Mouse (Mus musculus) neural tube, embryonic 13.5 days (tissue): ENCODE results near the gene Ap5z1. TPM values are rescaled to one million over a fixed set of nuclear protein-coding genes. Genes with fewer than 3 reads are reported as not detected.
A peak's percentile ranks its signal among the peaks of the same experiment; 100 is the strongest.

ENCODE experiments used
- ATAC-seq: fragments of 200-750 bp; cut with Nextera tagmentation; 2 replicates; pipeline ENCODE4 v1.8.0; 2017; ENCODE audit warnings: low read depth, mild to moderate bottlenecking, moderate TSS enrichment, moderate library complexity
- H3K27ac ChIP-seq: fragments of 300-500 bp; sonication (generic); replicated peaks from 2 replicates; pipeline ENCODE4 v1.5.1; 2015; ENCODE audit warnings: moderate library complexity, mild to moderate bottlenecking, inconsistent platforms
- H3K27me3 ChIP-seq: fragments of 300-500 bp; sonication (generic); 2 replicates; pipeline ENCODE4 v1.6.1; 2015; ENCODE audit warnings: mild to moderate bottlenecking, inconsistent platforms
- H3K36me3 ChIP-seq: fragments of 300-500 bp; sonication (generic); 2 replicates; pipeline ENCODE4 v1.6.1; 2015; ENCODE audit warnings: mild to moderate bottlenecking, inconsistent platforms
- H3K4me1 ChIP-seq: fragments of 300-500 bp; sonication (generic); replicated peaks from 2 replicates; pipeline ENCODE4 v1.6.1; 2015; ENCODE audit warnings: inconsistent platforms
- H3K4me2 ChIP-seq: fragments of 300-500 bp; sonication (generic); 2 replicates; pipeline ENCODE4 v1.6.1; 2015; ENCODE audit warnings: inconsistent platforms, mild to moderate bottlenecking, moderate library complexity
- H3K4me3 ChIP-seq: fragments of 300-500 bp; sonication (generic); 2 replicates; pipeline ENCODE4 v1.5.1; 2015; ENCODE audit warnings: mild to moderate bottlenecking, inconsistent platforms
- H3K9ac ChIP-seq: fragments of 300-500 bp; sonication (generic); 2 replicates; pipeline ENCODE4 v1.6.1; 2015; ENCODE audit warnings: moderate library complexity, mild to moderate bottlenecking, inconsistent platforms
- H3K9me3 ChIP-seq: fragments of 300-500 bp; sonication (generic); 2 replicates; pipeline ENCODE4 v1.6.1; 2016; ENCODE audit warnings: inconsistent platforms
- WGBS: fragments of 180-500 bp; shearing (Covaris S2); methylation state at CpG from one replicate; pipeline ENCODE4 v1.1.7; 2015; 5-methylcytosine and 5-hydroxymethylcytosine counted together
- polyA plus RNA-seq: library from polyadenylated mRNA; unstranded; fragments of >200 nt; fragmentation: Nextera tagmentation; extraction: Ambion mirVana; gene quantifications from 2 replicates; pipeline ENCODE4 v1.2.1, GENCODE M21; 2015

The Ap5z1 gene
- polyA plus RNA-seq, 1 experiment from 2014 or later, result 14.1 TPM

DNA sequence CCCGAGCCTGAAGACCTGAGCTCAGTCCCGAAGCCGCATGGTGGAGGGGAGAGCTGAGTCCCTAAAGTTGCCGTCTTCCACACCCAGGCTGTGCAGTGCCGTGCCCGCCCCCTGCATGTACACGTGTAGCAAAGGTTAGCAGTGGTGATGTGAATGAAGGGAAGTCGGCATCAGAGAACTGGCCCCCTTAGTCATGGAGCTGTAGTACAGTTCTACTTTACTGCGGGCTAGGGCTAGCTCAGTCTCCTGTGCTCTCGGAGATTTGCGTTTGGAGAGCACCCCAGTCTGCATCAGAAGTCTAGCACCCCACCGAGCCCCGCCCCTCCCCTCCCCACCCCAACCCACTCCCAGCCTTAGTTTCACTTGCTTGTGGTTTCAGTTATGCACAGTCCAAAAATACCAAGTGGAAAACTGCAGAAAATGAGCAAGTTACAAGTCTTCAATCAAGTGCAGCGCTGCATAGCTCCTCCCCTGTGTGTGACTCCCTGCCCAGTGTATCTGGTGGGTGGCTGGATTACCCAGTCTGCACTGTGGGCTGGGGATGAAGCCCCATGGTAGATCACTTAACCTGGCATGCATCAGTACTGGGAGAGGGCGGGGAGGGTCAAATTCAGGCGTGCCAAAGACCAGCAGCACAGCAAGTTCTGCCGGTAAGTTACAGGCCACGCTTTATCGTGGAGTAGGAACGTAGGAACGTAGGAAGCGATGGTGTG, 22.3 kb upstream of the Ap5z1 start:
- H3K4me2 ChIP-seq, result peak overlapping the region; percentile 49
- H3K9me3 ChIP-seq, result no peaks in the 10 kb centered on the region
- ATAC-seq, result 0 out of 2 replicates have a peak, but pooled peaks have one; percentile 2
- H3K36me3 ChIP-seq, result peaks cover 12% of the 10 kb centered on the region
- H3K4me3 ChIP-seq, result peak overlapping the region; percentile 20; the same call in 1 of the 2 replicates
- H3K27ac ChIP-seq, result peak overlapping the region; percentile 87
- 56% methylated on average over 22 of the region's 22 CpGs for WGBS
- peaks cover 75% of the 10 kb centered on the region for H3K4me1 ChIP-seq
- no peaks in the 10 kb centered on the region for H3K27me3 ChIP-seq
- peak overlapping the region; percentile 27 for H3K9ac ChIP-seq

DNA sequence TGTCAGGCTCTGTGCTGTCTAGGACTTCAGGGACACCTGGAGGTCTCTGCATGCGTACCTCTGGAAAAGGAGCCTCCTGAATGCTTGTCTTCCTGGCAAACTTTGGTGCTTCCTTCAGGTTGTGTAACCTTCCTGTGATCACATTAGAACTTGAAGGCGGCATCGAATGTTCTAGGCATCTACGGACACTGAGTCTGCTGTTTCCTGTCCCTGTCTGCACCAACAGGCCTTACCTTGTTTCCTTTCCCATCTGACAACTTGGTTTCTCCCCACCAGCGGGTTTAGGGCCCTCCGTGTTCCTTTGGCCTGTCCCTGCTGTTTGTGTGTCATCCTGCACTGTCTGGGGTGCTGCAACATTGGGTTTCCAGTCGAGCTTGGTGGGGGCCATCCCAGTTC, 21.7 kb upstream of the Ap5z1 start:
- H3K36me3 ChIP-seq, result peaks cover 8% of the 10 kb centered on the region; the same call in 1 of the 2 replicates
- peak overlapping the region; percentile 87; the same call in 1 of the 2 replicates for H3K27ac ChIP-seq
- no peak overlapping the region for H3K4me3 ChIP-seq
- no peaks in the 10 kb centered on the region for H3K9me3 ChIP-seq
- ATAC-seq, result no peak
- peak overlapping the region; percentile 18; the same call in 1 of the 2 replicates for H3K9ac ChIP-seq
- H3K4me2 ChIP-seq, result no peak overlapping the region
- H3K27me3 ChIP-seq, result no peaks in the 10 kb centered on the region
- peaks cover 76% of the 10 kb centered on the region for H3K4me1 ChIP-seq
- WGBS, result 85% methylated on average over 7 of the region's 7 CpGs

DNA sequence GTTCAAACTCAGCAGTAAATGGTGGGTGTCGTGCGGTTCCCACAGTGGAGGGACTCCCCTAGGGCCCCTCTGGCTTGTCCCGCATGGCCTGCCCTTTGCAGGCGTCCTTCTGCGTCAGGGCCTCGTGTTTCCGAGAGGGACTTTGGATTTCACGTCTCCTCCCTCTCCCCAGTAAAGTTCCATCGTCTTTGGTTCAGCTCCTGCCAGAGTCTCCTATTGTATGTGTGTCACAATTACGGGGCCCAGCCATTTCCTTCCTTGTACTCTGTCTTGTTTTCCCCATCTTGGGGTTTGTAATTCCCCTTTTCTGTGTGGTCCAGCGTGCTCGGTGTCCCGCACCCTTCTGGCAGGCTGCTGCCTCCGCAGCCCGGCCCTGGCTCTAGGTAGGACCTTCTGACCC, 20.2 kb upstream of the Ap5z1 start:
- no peak overlapping the region for H3K4me3 ChIP-seq
- H3K9me3 ChIP-seq, result no peaks in the 10 kb centered on the region
- no peak overlapping the region; the same call in 1 of the 2 replicates for H3K27ac ChIP-seq
- peaks cover 87% of the 10 kb centered on the region for H3K4me1 ChIP-seq
- H3K4me2 ChIP-seq, result no peak overlapping the region
- H3K27me3 ChIP-seq, result no peaks in the 10 kb centered on the region
- ATAC-seq, result no peak
- 47% methylated on average over 15 of the region's 15 CpGs for whole genome bisulfite sequencing
- peaks cover 3% of the 10 kb centered on the region; the same call in 1 of the 2 replicates for H3K36me3 ChIP-seq
- 0 out of 2 replicates have a peak overlapping the region, but pooled peaks have one; percentile 41 for H3K9ac ChIP-seq

DNA sequence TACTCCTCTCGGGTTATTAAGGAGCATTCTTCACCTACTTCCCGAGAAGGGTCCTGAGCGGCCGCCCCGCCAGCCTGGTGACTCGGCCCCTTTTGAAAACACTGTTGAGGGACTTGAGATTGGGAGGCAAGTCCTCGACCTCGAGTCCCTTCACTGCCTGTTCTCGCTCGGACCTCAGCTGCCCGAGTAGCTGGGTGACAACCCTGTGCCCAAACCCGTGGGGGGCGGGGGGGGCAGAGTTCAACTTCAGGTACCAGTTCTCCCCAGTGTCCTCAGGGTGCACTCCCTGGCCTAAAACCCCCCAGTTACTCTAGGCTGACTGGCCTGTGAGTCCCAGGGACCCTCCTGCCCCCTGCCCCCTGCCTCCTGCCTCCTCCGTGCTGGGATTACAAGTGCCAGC, 19.8 kb upstream of the Ap5z1 start:
- Histone ChIP-seq H3K27ac (no peak overlapping the region; the same call in 1 of the 2 replicates), H3K27me3 (no peaks in the 10 kb centered on the region), H3K4me2 (no peak overlapping the region), H3K4me3 (no peak overlapping the region), H3K36me3 (peaks cover 2% of the 10 kb centered on the region; the same call in 1 of the 2 replicates), H3K4me1 (peaks cover 83% of the 10 kb centered on the region), H3K9ac (no peak overlapping the region), H3K9me3 (no peaks in the 10 kb centered on the region)
- 74% methylated on average over 14 of the region's 14 CpGs for WGBS
- ATAC-seq, result no peak

DNA sequence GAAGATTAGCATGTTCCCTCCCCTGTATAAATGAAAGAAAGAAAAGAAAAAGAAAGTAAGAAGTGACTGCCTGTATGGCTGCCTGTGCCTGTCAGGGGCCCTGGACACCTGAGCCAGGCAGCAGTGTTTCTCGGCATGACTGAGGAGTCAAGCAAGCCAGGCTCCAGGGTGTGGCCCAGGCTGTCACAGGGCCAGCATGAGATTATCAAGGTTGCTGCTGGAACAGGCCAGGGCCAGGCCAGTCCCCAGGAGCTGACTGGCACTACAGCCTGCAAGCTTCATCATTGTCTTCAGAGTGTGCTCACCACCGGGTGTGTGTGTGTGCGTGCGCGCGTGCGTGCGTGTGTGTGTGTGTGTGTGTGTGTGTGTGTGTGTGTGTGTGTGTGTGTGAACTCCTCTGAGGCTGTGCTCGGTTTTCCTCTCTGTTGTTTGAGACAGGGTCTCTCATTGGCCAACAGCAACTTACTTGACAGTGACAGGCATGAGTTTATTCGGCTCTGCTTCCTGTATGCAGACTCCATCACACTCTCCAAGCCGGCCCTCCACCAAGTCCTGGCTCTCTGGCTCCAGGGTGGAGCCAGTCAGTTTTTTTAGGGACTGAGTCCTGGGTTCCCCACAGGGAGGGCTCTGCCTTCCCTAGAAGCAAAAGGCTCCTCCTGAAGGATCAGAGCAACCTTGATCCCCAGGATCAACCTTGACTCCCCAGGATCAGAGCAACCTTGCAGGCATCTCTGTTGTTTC, 18.8 kb upstream of the Ap5z1 start:
- Histone ChIP-seq H3K27ac (0 out of 2 replicates have a peak overlapping the region, but pooled peaks have one; percentile 34), H3K36me3 (peaks cover 7% of the 10 kb centered on the region), H3K9ac (peak overlapping the region; percentile 31; the same call in 1 of the 2 replicates), H3K4me2 (no peak overlapping the region), H3K4me1 (peaks cover 73% of the 10 kb centered on the region), H3K9me3 (no peaks in the 10 kb centered on the region), H3K27me3 (no peaks in the 10 kb centered on the region), H3K4me3 (no peak overlapping the region)
- WGBS, result 71% methylated on average over 11 of the region's 11 CpGs
- no peak for ATAC-seq

DNA sequence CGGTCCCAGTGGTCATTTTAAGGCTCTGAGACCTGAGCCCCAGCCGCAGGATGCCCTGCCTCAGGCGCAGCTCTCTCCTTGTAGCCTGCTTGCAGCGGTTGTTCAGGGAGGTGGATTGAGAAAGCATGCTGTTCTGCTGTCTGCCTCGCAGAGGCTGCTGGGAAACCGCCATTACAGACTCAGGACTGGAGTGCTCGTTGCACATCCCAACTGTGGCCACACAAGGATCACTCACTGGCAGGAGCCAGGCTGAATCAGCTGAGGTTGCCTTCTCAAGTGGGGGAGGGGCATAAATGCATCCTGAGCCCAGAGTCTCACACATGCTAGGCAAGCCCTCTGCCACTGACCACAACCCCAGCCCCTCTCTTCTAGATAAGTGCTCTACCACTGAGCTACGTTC, 18.0 kb upstream of the Ap5z1 start:
- Histone ChIP-seq H3K27me3 (no peaks in the 10 kb centered on the region), H3K4me2 (no peak overlapping the region), H3K9me3 (no peaks in the 10 kb centered on the region), H3K9ac (peak overlapping the region; percentile 6; the same call in 1 of the 2 replicates), H3K4me1 (peaks cover 66% of the 10 kb centered on the region), H3K36me3 (peaks cover 14% of the 10 kb centered on the region), H3K27ac (peak overlapping the region; percentile 34), H3K4me3 (no peak overlapping the region)
- 51% methylated on average over 8 of the region's 8 CpGs for WGBS
- no peak for ATAC-seq

DNA sequence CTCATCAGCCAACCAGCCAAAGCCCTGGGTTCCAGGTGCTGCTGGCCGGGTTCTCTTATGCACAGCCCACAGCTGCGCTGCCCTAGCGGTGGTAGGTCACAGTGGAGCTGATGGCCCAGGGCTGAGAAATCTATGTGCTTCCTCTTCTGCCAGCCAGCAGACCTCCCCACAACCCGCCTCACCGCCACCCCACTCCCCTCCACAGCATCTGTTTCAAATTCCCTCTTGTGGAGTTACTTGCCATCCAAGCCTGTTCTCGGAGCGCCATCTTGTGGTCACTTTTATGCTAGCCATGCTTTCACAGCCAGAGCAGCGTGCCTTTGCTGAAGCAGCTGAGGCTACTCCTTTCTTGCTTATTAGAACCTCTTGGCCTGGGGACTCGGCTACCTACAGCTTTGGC, 15.7 kb upstream of the Ap5z1 start:
- Histone ChIP-seq H3K9me3 (no peaks in the 10 kb centered on the region), H3K27me3 (no peaks in the 10 kb centered on the region), H3K4me1 (peaks cover 42% of the 10 kb centered on the region), H3K36me3 (peaks cover 30% of the 10 kb centered on the region), H3K9ac (0 out of 2 replicates have a peak overlapping the region, but pooled peaks have one; percentile 12), H3K4me2 (0 out of 2 replicates have a peak overlapping the region, but pooled peaks have one; percentile 14), H3K27ac (peak overlapping the region; percentile 59), H3K4me3 (no peak overlapping the region)
- WGBS, result 5% methylated on average over 9 of the region's 9 CpGs
- ATAC-seq, result peak; percentile 73

DNA sequence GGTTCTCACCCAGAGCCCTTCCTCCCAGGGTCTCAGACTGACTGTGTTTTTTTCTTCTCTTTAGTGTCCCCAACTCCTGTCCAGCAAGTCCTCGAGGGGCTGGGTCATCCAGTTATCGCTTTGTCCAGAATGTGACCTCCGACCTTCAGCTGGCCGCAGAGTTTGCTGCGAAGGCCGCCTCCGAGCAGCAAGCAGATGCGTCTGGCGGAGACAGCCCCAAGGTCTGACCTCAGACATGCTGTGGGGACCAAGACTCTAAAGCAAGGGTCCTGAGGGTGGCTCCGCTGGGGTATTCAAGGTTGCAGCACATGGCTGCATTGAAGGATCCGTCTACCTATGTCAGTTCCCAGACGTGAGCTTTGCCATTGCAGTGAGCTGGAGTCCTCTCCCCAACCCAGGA, 15.1 kb upstream of the Ap5z1 start:
- WGBS, result 64% methylated on average over 12 of the region's 12 CpGs
- no peaks in the 10 kb centered on the region for H3K9me3 ChIP-seq
- no peak overlapping the region for H3K4me3 ChIP-seq
- peaks cover 37% of the 10 kb centered on the region for H3K4me1 ChIP-seq
- H3K9ac ChIP-seq, result no peak overlapping the region
- ATAC-seq, result no peak
- no peak overlapping the region for H3K4me2 ChIP-seq
- H3K36me3 ChIP-seq, result peaks cover 35% of the 10 kb centered on the region
- no peak overlapping the region for H3K27ac ChIP-seq
- no peaks in the 10 kb centered on the region for H3K27me3 ChIP-seq

DNA sequence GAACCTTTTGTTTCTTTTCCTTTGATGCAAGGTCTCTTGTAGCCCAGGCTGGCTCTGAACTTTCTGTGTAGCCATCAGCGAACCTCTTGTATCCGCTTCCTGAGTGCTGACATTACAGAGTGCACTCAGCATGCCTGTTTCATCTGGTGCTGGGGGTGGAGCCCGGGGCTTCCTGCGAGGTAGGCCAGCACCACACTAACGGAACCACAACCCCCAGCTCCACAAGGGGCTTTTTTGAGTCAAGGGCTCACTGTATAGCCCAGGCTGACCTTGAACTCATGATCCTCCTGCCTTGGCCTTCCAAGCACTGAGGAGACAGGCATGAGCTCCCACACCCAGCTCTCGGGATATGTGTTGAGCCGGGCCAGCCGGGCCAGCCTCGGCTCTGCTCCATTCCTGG, 12.9 kb upstream of the Ap5z1 start:
- Histone ChIP-seq H3K27me3 (no peaks in the 10 kb centered on the region), H3K36me3 (peaks cover 56% of the 10 kb centered on the region), H3K4me2 (no peak overlapping the region), H3K9ac (no peak overlapping the region), H3K9me3 (no peaks in the 10 kb centered on the region), H3K4me1 (peaks cover 18% of the 10 kb centered on the region), H3K27ac (no peak overlapping the region), H3K4me3 (no peak overlapping the region)
- WGBS, result 89% methylated on average over 9 of the region's 9 CpGs
- no peak for ATAC-seq

DNA sequence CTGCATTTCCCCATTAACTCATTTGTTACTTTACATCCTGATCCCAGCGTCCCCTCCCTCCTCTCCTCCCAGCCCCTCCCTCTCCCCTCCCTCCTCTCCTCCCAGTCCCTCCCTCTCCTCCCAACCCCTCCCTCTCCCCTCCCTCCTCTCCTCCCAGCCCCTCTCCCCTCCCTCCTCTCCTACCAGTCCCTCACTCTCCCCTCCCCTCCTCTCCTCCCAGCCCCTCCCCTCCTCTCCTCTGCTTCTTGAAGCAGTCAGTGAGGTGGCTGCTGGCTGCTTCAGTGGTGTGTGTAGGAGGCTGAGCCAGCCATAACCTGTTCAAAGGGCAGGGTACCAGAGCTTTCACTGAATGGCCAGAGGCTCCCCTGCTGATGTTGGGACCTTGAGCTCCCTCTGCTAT, 12.0 kb upstream of the Ap5z1 start:
- no peaks in the 10 kb centered on the region for H3K9me3 ChIP-seq
- WGBS, result 10% methylated on average over 1 of the region's 1 CpGs
- no peak overlapping the region for H3K4me2 ChIP-seq
- H3K27me3 ChIP-seq, result no peaks in the 10 kb centered on the region
- H3K27ac ChIP-seq, result no peak overlapping the region
- H3K4me3 ChIP-seq, result no peak overlapping the region
- H3K9ac ChIP-seq, result no peak overlapping the region
- peaks cover 16% of the 10 kb centered on the region for H3K4me1 ChIP-seq
- no peak for ATAC-seq
- peaks cover 65% of the 10 kb centered on the region for H3K36me3 ChIP-seq

DNA sequence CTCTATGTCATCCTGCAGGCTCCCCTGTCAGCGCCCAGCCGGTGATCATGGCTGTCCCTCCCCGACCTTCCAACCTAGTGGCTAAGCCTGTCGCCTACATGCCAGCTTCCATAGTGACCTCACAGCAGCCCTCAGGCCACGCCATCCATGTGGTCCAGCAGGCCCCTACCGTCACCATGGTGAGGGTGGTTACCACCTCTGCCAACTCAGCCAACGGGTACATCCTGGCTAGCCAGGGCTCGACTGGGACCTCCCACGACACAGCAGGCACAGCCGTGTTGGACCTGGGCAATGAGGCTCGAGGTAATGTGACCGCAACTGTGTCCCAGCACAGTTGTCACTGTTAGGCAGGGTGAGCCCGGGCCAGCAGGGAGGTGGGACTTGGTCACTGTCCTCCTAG, 10.0 kb upstream of the Ap5z1 start:
- Histone ChIP-seq H3K4me3 (no peak overlapping the region), H3K27me3 (no peaks in the 10 kb centered on the region), H3K9ac (no peak overlapping the region), H3K4me2 (no peak overlapping the region), H3K4me1 (peaks cover 5% of the 10 kb centered on the region; the same call in 1 of the 2 replicates), H3K9me3 (no peaks in the 10 kb centered on the region), H3K27ac (no peak overlapping the region), H3K36me3 (peaks cover 85% of the 10 kb centered on the region)
- no peak for ATAC-seq
- 94% methylated on average over 13 of the region's 13 CpGs for WGBS

DNA sequence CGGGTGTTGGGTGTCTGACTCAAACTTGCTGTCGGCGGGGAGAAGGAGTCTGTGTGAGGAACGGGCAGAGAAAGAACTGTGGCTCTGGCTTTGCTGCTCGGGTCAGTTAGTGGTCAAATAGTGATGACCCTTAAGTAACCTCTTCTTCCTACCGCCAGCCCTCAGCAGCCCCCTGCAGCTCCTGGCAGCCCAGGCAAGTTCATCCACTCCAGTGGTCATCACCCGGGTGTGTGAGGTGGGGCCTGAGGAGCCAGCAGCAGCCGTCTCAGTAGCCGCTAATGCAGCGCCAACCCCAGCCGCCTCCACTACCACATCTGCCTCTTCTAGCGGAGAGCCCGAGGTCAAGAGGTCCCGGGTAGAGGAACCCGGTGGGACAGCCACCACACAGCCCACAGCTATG, 7.4 kb upstream of the Ap5z1 start:
- Histone ChIP-seq H3K27ac (no peak overlapping the region; the same call in 1 of the 2 replicates), H3K27me3 (no peaks in the 10 kb centered on the region), H3K9me3 (no peaks in the 10 kb centered on the region), H3K4me1 (peaks cover 5% of the 10 kb centered on the region; the same call in 1 of the 2 replicates), H3K36me3 (peaks cover 68% of the 10 kb centered on the region), H3K4me2 (no peak overlapping the region), H3K9ac (no peak overlapping the region), H3K4me3 (no peak overlapping the region)
- 60% methylated on average over 15 of the region's 15 CpGs for WGBS
- ATAC-seq, result no peak
